Mouse (Mus musculus) ovary, postnatal 36 days (tissue): ENCODE data around the gene Olfr94.
"Not testable (repeated sequence)": the region's sequence is repeated elsewhere in the genome, so short reads cannot be mapped to it uniquely, and the experiment has no call there.

Source experiments
- DNase-seq: peaks from one replicate; pipeline ENCODE4 v3.0.0; 2022; ENCODE audit warnings: low spot score, mixed read lengths

Olfr94 gene

DNA sequence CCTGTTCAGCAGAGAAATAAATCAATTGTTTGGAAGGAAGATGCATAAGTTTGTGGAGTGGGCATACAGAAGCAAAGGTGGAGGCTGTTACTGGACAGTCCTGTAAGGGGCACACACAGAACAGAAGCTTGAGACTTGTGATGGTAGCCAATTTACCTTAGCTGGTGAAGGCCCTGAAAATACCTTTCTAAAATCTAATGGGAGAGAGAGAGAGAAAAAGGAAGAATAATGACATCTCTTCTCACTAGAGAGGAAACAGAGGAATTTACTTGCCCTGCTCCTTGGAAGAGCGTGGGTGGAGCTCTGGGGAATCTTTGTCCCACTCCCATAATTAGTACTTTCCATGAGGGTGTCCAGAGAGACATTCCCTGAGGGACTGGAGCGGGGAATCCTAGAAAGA, at the start of gene Olfr94:
Gene Olfr94 (minus strand): TSS at position 101 of the 400 bp plus-strand sequence.
- no peak for DNase-seq

DNA sequence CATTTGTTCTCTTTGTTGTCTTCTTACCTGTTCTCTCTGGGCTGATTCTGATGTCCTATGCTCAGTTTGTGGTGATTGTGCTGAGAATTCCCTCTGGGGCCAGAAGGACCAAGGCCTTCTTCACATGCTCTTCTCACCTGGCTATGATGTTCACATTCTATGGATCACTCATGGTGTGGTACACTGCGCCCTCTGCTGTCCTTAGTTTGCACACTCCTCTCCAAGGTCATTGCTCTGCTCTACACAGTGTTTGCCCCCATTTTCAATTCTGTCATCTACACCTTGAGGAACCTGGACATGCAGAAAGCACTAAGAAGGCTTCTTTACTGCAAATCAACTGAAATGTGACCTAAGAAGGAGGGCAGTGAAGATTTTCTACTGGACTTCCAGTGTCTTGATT, 49.8 kb upstream of the Olfr94 start:
- no peak for DNase-seq

DNA sequence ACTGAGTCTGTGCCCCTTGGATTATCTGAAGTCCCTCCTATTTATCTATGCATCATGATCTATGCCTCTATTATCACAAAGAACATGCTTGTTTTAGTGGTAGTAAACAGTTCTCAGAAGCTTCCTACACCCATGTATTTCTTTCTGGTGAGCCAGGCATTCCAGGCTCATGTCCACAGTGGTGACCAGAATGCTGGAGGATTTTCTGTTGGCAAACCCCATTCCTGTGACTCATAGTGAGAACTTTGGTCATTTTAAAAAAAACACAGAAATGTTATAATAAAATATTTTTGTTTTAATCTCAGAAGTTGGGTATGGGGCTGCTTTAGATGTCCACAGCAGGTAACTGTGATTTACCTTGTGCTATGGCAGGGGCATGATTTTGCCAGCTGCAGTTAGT, 48.7 kb upstream of the Olfr94 start:
- DNase-seq = no peak

GRCm38 (mm10) chr17:37246715-37247114, 45.9 kb upstream of the Olfr94 start:
- no peak for DNase-seq

GRCm38 (mm10) chr17:37242198-37242597, 41.4 kb upstream of the Olfr94 start:
- DNase-seq = no peak

- DNase-seq = not testable (repeated sequence)
Observed at GRCm38 (mm10) chr17:37237230-37237629, 36.4 kb upstream of the Olfr94 start, which contains the start of gene Olfr97. Gene Olfr97, minus strand, starts transcription at chr17:37237330.

DNA sequence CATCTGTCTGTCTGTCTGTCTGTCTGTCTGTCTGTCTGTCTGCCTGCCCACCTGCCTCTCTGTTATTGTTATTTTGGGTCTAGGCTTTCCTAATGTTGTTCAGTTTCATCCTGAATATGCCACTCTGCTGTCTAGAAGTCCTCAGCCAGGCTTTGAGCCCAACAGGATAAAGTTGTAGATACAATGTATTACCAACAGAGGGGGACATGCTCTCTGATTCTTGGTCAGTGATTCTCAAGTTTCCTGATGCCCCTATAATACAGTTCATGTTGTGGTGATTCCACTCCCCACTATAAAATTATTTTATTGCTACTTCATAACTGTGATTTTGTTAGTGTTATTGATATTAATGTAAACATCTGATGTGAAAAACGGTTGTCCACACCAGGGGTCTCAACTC, 21.1 kb upstream of the Olfr94 start:
- no peak for DNase-seq

DNA sequence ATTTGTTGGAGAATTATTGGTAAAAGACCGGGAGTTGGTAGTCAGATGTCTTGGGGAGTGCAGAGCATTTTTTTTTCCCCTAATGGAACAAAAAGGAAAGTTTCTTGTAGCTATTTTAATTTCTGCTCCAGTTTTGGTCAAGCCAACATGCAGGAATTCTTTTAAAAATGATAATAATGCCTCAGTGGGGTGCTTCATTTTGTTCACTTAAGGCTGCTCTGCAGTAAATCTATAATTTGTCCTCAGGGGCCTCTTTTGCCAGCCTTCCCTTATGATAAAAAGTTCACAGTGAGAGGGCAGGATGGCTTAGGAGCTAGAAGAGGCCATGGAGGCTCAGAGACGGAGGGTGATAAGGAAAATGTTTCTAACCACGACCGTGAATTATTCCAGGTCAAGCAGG, 19.1 kb upstream of the Olfr94 start, which contains the start of gene Olfr96:
Gene Olfr96 (plus strand): TSS at position 301 of the 400 bp plus-strand sequence.
- DNase-seq = no peak

DNA sequence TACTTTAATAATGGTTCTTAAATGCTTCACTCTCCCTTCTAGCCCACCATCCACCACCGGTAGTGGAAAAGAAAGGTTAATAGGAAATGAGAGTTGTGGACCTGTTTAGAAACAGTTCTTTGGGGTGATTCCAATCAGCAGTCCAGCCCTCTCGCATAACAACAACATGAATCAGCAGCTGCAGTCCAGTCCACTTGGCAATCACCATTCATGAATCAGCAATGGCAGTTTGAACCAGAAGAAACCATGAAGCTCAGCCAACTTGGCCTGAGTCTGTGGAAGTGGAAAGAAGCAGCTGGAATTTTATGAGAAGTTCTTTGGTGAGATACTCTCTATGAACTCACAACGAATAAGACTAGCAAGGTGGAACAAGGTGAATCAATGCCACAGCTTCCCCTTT, 17.7 kb upstream of the Olfr94 start:
- no peak for DNase-seq

DNA sequence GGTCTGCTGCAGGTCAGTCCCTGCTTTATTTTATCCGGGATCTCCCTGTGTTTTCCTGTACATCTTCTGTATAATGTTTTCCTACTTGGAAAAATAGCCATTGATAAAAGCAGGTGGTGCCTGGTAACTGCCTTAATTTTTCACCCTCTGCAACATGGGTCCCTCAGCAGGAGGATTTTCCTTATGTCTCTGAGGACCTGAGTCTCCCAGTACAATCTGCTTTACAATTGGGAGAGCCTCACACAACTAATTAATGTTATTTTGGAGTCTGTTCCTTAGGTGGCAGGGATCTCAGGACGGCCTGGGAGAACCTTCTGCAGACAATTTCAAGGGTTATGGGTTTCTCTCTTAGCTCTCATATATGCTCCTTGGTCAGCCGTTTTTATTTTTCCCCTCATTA, 12.2 kb upstream of the Olfr94 start, which contains the start of gene Olfr95:
Gene Olfr95 (minus strand): TSS at position 101 of the 400 bp plus-strand sequence.
- no peak for DNase-seq

- DNase-seq = no peak
Observed at GRCm38 (mm10) chr17:37210884-37211768, 10.3 kb upstream of the Olfr94 start.

- no peak for DNase-seq
Observed at GRCm38 (mm10) chr17:37203917-37204236, 3.1 kb upstream of the Olfr94 start.

DNA sequence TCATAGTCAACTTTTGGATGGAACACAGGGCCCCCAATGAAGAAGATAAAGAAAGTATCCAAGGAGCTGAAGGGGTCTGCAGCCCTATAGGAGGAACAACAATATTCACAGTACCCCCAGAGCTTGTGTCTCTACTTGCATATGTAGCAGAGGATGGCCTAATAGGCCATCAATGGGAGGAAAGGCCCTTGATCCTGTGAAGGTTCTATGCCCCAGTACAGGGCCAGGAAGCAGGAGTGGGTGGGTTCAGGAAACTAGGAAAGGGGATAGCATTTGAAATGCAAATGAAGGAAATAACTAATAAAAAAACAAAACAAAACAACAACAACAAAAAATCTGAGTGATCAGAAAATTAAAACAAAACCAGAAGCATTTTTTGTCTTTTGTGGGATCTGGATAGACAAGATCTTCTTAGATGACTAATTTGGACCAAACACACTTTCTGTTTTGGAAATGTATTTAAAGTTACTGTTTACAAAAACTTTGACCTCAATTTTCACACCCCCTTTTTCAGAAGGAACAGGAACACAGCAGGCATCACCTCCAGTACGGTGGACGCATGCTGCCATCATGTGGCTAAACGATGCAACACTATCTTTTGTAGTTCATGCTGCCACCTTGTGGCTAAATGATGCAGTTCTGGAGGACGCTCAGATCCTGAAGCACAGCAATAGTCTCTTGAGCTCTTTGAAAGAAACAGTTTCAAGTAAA, 2.6 kb upstream of the Olfr94 start:
- DNase-seq = peak; percentile 61

- peak; percentile 33 for DNase-seq
Observed at GRCm38 (mm10) chr17:37196845-37197724, 3.7 kb downstream of the Olfr94 start.

DNA sequence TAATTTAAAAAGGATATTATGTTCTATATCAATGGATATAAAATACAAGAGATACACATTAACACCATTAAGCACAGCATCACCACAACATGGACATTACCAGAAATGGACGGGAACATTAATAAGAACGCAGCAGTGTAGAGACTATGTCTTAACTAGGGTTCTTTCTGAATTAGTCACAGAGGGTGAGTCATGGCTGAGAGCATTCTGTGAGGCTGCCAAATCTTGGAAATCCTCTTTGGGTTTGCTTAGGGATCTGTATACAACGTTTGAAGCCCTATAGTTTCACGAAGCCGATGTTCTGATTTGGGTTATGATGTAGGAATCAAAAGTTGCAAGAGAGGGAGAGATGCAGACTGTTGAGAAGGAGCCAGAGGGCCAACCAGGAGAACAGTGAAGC, 6.0 kb downstream of the Olfr94 start:
- no peak for DNase-seq

DNA sequence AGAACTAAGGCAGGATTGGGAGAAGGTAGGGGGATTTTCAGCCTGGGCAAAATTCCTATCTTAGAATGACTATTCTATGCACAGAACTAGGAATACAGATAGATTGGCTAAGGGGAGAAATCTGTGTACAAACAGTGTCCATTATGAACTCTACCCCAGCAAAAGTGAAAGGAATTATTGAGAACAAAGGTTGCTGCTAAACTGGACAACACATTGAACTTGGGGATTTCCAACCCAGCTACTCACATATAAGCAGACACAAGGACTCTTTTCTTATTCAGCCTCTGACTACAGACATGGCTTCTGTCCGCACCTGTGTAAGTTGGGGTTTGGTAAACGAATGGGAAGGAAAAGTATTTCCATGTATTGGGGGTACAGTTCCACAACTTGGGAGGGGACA, 7.1 kb downstream of the Olfr94 start, which contains the start of gene Ubd:
Gene Ubd (plus strand): TSS at position 237 of the 400 bp plus-strand sequence.
- DNase-seq = no peak

DNA sequence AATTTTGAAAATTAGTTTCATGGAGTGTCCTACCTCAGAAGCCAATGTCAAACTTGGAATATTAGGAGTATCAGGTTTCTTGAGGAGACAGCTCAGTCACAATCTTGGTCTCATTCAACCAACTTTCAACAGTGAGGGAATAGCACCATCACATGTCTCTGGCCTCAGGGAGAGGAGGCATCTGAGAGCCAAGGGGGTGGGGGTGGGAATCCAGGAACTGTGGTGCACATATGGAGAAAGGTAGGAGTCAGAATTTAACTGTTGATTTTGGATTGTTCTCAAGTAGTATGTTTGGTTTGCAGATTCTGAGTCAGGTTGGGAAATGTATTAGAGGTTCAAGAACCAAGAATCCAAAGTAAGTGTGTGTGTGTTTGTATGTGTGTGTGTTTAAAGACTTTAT, 7.8 kb downstream of the Olfr94 start:
- no peak for DNase-seq

DNA sequence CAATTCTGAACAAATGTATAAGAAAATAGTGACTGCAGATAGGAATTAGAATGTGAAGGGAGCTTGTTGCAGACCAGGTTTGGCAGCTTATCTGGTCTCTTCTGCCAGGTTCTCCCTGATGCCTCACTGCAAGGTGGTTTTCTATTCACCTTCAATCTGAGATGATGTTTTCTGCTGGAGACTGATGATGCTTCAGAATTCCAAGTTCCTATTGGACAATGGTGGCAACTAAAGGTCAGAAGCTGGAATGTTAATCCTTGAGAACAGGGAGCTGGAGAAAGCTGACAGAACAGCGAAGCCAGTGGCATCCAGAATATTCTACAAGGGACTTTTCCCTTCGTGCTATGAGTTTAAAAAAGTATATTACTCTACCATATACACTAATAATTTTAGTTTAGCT, 10.1 kb downstream of the Olfr94 start:
- no peak for DNase-seq

DNA sequence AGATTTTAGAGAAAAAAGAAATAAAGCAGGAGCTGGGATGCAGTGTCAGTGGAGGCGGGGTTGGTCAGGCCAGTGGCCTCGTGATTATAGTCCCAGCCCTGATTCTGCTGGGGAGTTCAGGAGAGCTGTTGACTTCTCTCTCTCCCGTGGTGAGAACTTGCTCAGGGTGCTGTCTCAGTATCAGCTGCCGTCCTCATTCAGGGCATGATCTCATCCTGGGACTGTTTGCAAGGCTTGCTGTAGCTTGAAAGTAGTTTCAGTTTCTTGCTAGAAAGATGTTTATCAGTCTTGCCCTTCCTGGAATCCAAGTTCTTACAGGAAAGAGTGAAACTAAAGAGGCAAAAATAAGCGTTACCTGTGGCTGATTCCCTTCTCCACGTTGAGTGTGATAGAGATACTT, 15.3 kb downstream of the Olfr94 start:
- DNase-seq = no peak

GRCm38 (mm10) chr17:37161394-37161793, 39.4 kb downstream of the Olfr94 start, which contains the start of gene Olfr93:
Gene Olfr93, minus strand, starts transcription at chr17:37161494.
- no peak for DNase-seq
